Mouse (Mus musculus) kidney, postnatal 36 days (tissue): ENCODE data around the gene Snrpc.

Source experiments
- DNase-seq, 2 experiments: peaks; one replicate each; pipeline ENCODE4 v3.0.0; 2021 to 2022; ENCODE audit warnings: mixed read lengths in 2 of 2

Gene Snrpc

GRCm38 (mm10) chr17:27866737-27867136 lies 28.8 kb downstream of the Snrpc start:
- no peak for DNase-seq

- no peak for DNase-seq
These were observed 33.9 kb downstream of the Snrpc start for GRCm38 (mm10) chr17:27871851-27872250.

GRCm38 (mm10) chr17:27873583-27873982 lies 35.6 kb downstream of the Snrpc start:
- no peak for DNase-seq

- no peak for DNase-seq
These were observed 36.6 kb downstream of the Snrpc start for GRCm38 (mm10) chr17:27874510-27874909.

- peak in 1 of 2 experiments; percentile 55 for DNase-seq
These were observed 43.6 kb downstream of the Snrpc start for GRCm38 (mm10) chr17:27881518-27881917.

- no peak for DNase-seq
These were observed 45.2 kb downstream of the Snrpc start for GRCm38 (mm10) chr17:27883129-27883528.

- DNase-seq, result no peak
These were observed 46.0 kb downstream of the Snrpc start for GRCm38 (mm10) chr17:27883994-27884393.

GRCm38 (mm10) chr17:27886499-27887210 lies 48.7 kb downstream of the Snrpc start:
- no peak for DNase-seq
